Mouse (Mus musculus) lung, postnatal 0 days (tissue): ENCODE measurements around the gene Stra6l. TPM values are rescaled to one million over a fixed set of nuclear protein-coding genes. Genes with fewer than 3 reads are reported as not detected.

Source experiments
- ATAC-seq: fragments of 200-750 bp; cut with Nextera tagmentation; 2 replicates; pipeline ENCODE4 v1.8.0; 2017; ENCODE audit warnings: moderate library complexity
- DNase-seq: peaks from one replicate; pipeline ENCODE4 v3.0.0-alpha.2; 2016; ENCODE audit warnings: low spot score
- H3K27ac ChIP-seq: fragments of 300-500 bp; sonication (generic); 2 replicates; pipeline ENCODE4 v1.5.1; 2014; ENCODE audit warnings: antibody characterized with exemption, mild to moderate bottlenecking, low read length, mixed read lengths
- H3K27me3 ChIP-seq: fragments of 300-500 bp; sonication (generic); replicated peaks from 2 replicates; pipeline ENCODE4 v1.6.1; 2014; ENCODE audit warnings: low read length, mixed read lengths; ENCODE audit not compliant: insufficient read depth
- H3K36me3 ChIP-seq: fragments of 300-500 bp; sonication (generic); 2 replicates; pipeline ENCODE4 v1.6.1; 2014; ENCODE audit warnings: low read length, mixed read lengths; ENCODE audit not compliant: insufficient read depth
- H3K4me1 ChIP-seq: fragments of 300-500 bp; sonication (generic); 2 replicates; pipeline ENCODE4 v1.6.1; 2014; ENCODE audit warnings: antibody characterized with exemption, low read depth, low read length, mixed read lengths; ENCODE audit not compliant: insufficient read depth
- H3K4me2 ChIP-seq: fragments of 300-500 bp; sonication (generic); replicated peaks from 2 replicates; pipeline ENCODE4 v1.6.1; 2014; ENCODE audit warnings: low read depth, mild to moderate bottlenecking, low read length, moderate library complexity, mixed read lengths
- H3K4me3 ChIP-seq: fragments of 300-500 bp; sonication (generic); 2 replicates; pipeline ENCODE4 v1.5.1; 2014; ENCODE audit warnings: low read depth, low read length
- H3K9ac ChIP-seq: fragments of 300-500 bp; sonication (generic); replicated peaks from 2 replicates; pipeline ENCODE4 v1.6.1; 2014; ENCODE audit warnings: low read depth, mild to moderate bottlenecking
- H3K9me3 ChIP-seq: fragments of 300-500 bp; sonication (generic); 2 replicates; pipeline ENCODE4 v1.6.1; 2016; ENCODE audit warnings: low read length, mixed read lengths
- CTCF ChIP-seq: IDR thresholded peaks from 2 replicates; pipeline ENCODE4 v1.5.1; 2016; ENCODE audit warnings: antibody characterized with exemption, mild to moderate bottlenecking
- EP300 ChIP-seq: IDR thresholded peaks from 2 replicates; pipeline ENCODE4 v1.6.1; 2016; ENCODE audit warnings: antibody characterized with exemption, mild to moderate bottlenecking, control low read depth
- WGBS: fragments of 180-500 bp; shearing (Covaris S2); extraction: QIAGEN DNeasy Blood & Tissue Kit; methylation state at CpG from one replicate; pipeline ENCODE4 v1.1.7; 2014; 5-methylcytosine and 5-hydroxymethylcytosine counted together
- polyA plus RNA-seq: library from polyadenylated mRNA; unstranded; fragments of >200 nt; fragmentation: Nextera tagmentation; extraction: Ambion mirVana; gene quantifications from 2 replicates; pipeline ENCODE4 v1.2.1, GENCODE M21; 2015

Gene Stra6l
- polyA plus RNA-seq, 1 experiment from 2014 or later: 0.05 TPM

GRCm38 (mm10) chr4:45921663-45922435 lies 73.4 kb downstream of the Stra6l start:
- Histone ChIP-seq H3K4me3 (no peak overlapping the region), H3K4me1 (no peaks in the 10 kb centered on the region)
- 66% methylated on average over 10 of the region's 10 CpGs for WGBS

GRCm38 (mm10) chr4:45924011-45924410 lies 75.5 kb downstream of the Stra6l start:
- Histone ChIP-seq H3K4me1 (no peaks in the 10 kb centered on the region), H3K9ac (no peak overlapping the region), H3K4me2 (no peak overlapping the region), H3K4me3 (no peak overlapping the region), H3K9me3 (no peaks in the 10 kb centered on the region), H3K27ac (no peak overlapping the region), H3K36me3 (no peaks in the 10 kb centered on the region), H3K27me3 (no peaks in the 10 kb centered on the region)
- no peak for ATAC-seq
- DNase-seq: no peak
- TF ChIP-seq CTCF (no peak), EP300 (no peak)
- WGBS: 91% methylated on average over 4 of the region's 4 CpGs

More at GRCm38 (mm10) chr4:45921663-45922435, 73.4 kb downstream of the Stra6l start:
- no peak for TF ChIP-seq EP300
- no peak for TF ChIP-seq CTCF
- no peak overlapping the region for H3K27ac ChIP-seq
- H3K4me2 ChIP-seq: no peak overlapping the region
- H3K36me3 ChIP-seq: no peaks in the 10 kb centered on the region
- ATAC-seq (no peak), DNase-seq (no peak)
- H3K27me3 ChIP-seq: no peaks in the 10 kb centered on the region
- no peak overlapping the region for H3K9ac ChIP-seq
- H3K9me3 ChIP-seq: no peaks in the 10 kb centered on the region

- Histone ChIP-seq H3K4me1 (no peaks in the 10 kb centered on the region), H3K27ac (no peak overlapping the region), H3K4me3 (no peak overlapping the region), H3K4me2 (no peak overlapping the region), H3K27me3 (no peaks in the 10 kb centered on the region), H3K36me3 (no peaks in the 10 kb centered on the region), H3K9me3 (no peaks in the 10 kb centered on the region), H3K9ac (no peak overlapping the region)
- 74% methylated on average over 4 of the region's 4 CpGs for WGBS
- DNase-seq (no peak), ATAC-seq (no peak)
- TF ChIP-seq CTCF (no peak), EP300 (no peak)
Measured at GRCm38 (mm10) chr4:45928561-45928960, 80.1 kb downstream of the Stra6l start.

Other genes starting within 250 kb of the Stra6l start
- gene Aldh1b1, start 49.6 kb upstream of the Stra6l start, polyA plus RNA-seq: 3.7 and 5.5 TPM in 2 replicates
- gene Igfbpl1, start 21.7 kb upstream of the Stra6l start, polyA plus RNA-seq: not detected in 2 replicates
- 1.4 and 2.9 TPM in 2 replicates for gene Ccdc180, start 41.6 kb downstream of the Stra6l start, polyA plus RNA-seq
- 28.9 and 30.7 TPM in 2 replicates for gene Tdrd7, start 116.7 kb downstream of the Stra6l start, polyA plus RNA-seq
- 14.3 and 15.0 TPM in 2 replicates for gene Tmod1, start 190.3 kb downstream of the Stra6l start, polyA plus RNA-seq